Mouse (Mus musculus) MEL (cell line): ENCODE measurements around the gene Necab3. TPM values are rescaled to one million over a fixed set of nuclear protein-coding genes. Genes with fewer than 3 reads are reported as not detected.

Experiments
- DNase-seq: peaks from one replicate; pipeline ENCODE4 v3.0.0; 2011; ENCODE audit warnings: low read depth, low spot score
- H3K27ac ChIP-seq: 2 replicates; pipeline ENCODE4 v1.5.1; 2012; ENCODE audit warnings: low read depth, mild to moderate bottlenecking, control low read depth, low read length, moderate library complexity; ENCODE audit not compliant: control insufficient read depth
- H3K27me3 ChIP-seq, 2 experiments: fragments of 150-350 bp in 1 of 2; sonication (generic) in 1 of 2; 2 replicates each; pipeline ENCODE4 v1.6.1; 2012; ENCODE audit warnings: low read length in 2 of 2, mild to moderate bottlenecking in 2 of 2, improper control_type of control experiment in 1 of 2, moderate library complexity in 1 of 2; ENCODE audit not compliant: insufficient read depth in 2 of 2, control insufficient read depth in 1 of 2
- H3K36me3 ChIP-seq, 2 experiments: 2 replicates each; pipeline ENCODE4 v1.6.1; 2012 to 2014; ENCODE audit warnings: low read length in 2 of 2, improper control_type of control experiment in 1 of 2, inconsistent platforms in 1 of 2, mild to moderate bottlenecking in 1 of 2; ENCODE audit not compliant: insufficient read depth in 2 of 2, control insufficient read depth in 1 of 2
- H3K4me1 ChIP-seq, 2 experiments: fragments of 150-350 bp in 1 of 2; sonication (generic) in 1 of 2; 2 replicates each; pipeline ENCODE4 v1.6.1; 2012; ENCODE audit warnings: low read length in 2 of 2, improper control_type of control experiment in 1 of 2, mild to moderate bottlenecking in 1 of 2; ENCODE audit not compliant: insufficient read depth in 2 of 2, control insufficient read depth in 1 of 2
- H3K4me3 ChIP-seq, 2 experiments: fragments of 150-350 bp in 1 of 2; sonication (generic) in 1 of 2; 2 replicates each; pipeline ENCODE4 v1.5.1; 2012; ENCODE audit warnings: low read depth in 2 of 2, low read length in 2 of 2, mild to moderate bottlenecking in 2 of 2, moderate library complexity in 2 of 2, control low read depth in 1 of 2, improper control_type of control experiment in 1 of 2; ENCODE audit not compliant: control insufficient read depth in 1 of 2, insufficient read depth in 1 of 2
- H3K79me2 ChIP-seq: 2 replicates; pipeline ENCODE4 v1.6.1; 2012; ENCODE audit warnings: mild to moderate bottlenecking, low read length, moderate library complexity; ENCODE audit not compliant: control insufficient read depth, poor library complexity, insufficient read depth
- H3K9ac ChIP-seq: 2 replicates; pipeline ENCODE4 v1.6.1; 2012; ENCODE audit warnings: low read depth, mild to moderate bottlenecking, control low read depth, low read length, moderate library complexity; ENCODE audit not compliant: control insufficient read depth, poor library complexity, severe bottlenecking
- H3K9me3 ChIP-seq: fragments of 150-350 bp; sonication (generic); replicated peaks from 2 replicates; pipeline ENCODE4 v1.6.1; 2012; ENCODE audit warnings: mild to moderate bottlenecking, low read length, improper control_type of control experiment, moderate library complexity; ENCODE audit not compliant: insufficient read depth
- BHLHE40 ChIP-seq: IDR thresholded peaks from 2 replicates; pipeline ENCODE4 v1.6.1; 2012; ENCODE audit warnings: low read depth, mild to moderate bottlenecking, inconsistent platforms, low read length, improper control_type of control experiment, borderline replicate concordance
- CHD1 ChIP-seq: IDR thresholded peaks from 2 replicates; pipeline ENCODE4 v1.6.1; 2012; ENCODE audit warnings: low read depth, mild to moderate bottlenecking, inconsistent platforms, low read length, improper control_type of control experiment
- CTCF ChIP-seq, 3 experiments: IDR thresholded peaks in 2 of 3; conservative IDR thresholded peaks in 1 of 3; 2 replicates each; pipeline ENCODE4 v1.5.1; 2011 to 2012; ENCODE audit warnings: low read length in 3 of 3, low read depth in 2 of 3, mild to moderate bottlenecking in 2 of 3, improper control_type of control experiment in 1 of 3, inconsistent platforms in 1 of 3, mixed read lengths in 1 of 3, moderate library complexity in 1 of 3; ENCODE audit not compliant: control insufficient read depth in 1 of 3, insufficient read depth in 1 of 3, poor library complexity in 1 of 3, severe bottlenecking in 1 of 3
- EP300 ChIP-seq, 2 experiments: IDR thresholded peaks; 2 replicates each; pipeline ENCODE4 v1.6.1; 2011; ENCODE audit warnings: improper control_type of control experiment in 2 of 2, low read length in 2 of 2, low read depth in 1 of 2, mild to moderate bottlenecking in 1 of 2
- ETS1 ChIP-seq: IDR thresholded peaks from 2 replicates; pipeline ENCODE4 v1.6.1; 2012; ENCODE audit warnings: low read depth, mild to moderate bottlenecking, inconsistent platforms, low read length, improper control_type of control experiment, moderate library complexity
- GABPA ChIP-seq: IDR thresholded peaks from 2 replicates; pipeline ENCODE4 v1.6.1; 2012; ENCODE audit warnings: low read depth, mild to moderate bottlenecking, inconsistent platforms, low read length, improper control_type of control experiment, moderate library complexity
- KAT2A ChIP-seq: conservative IDR thresholded peaks from 2 replicates; pipeline ENCODE4 v1.6.1; 2012; ENCODE audit warnings: low read depth, low read length, improper control_type of control experiment, inconsistent platforms
- MAX ChIP-seq: IDR thresholded peaks from 2 replicates; pipeline ENCODE4 v1.6.1; 2011; ENCODE audit warnings: low read length, improper control_type of control experiment
- MAZ ChIP-seq: IDR thresholded peaks from 2 replicates; pipeline ENCODE4 v1.6.1; 2012; ENCODE audit warnings: low read depth, mild to moderate bottlenecking, inconsistent platforms, low read length, improper control_type of control experiment
- MEF2A ChIP-seq: IDR thresholded peaks from 2 replicates; pipeline ENCODE4 v1.6.1; 2014; ENCODE audit warnings: low read depth, mild to moderate bottlenecking, inconsistent platforms, low read length, improper control_type of control experiment; ENCODE audit not compliant: poor library complexity, insufficient replicate concordance, severe bottlenecking; ENCODE audit errors: extremely low read depth
- MYB ChIP-seq: IDR thresholded peaks from 2 replicates; pipeline ENCODE4 v1.6.1; 2011; ENCODE audit warnings: mild to moderate bottlenecking, low read depth, low read length, improper control_type of control experiment
- MYC ChIP-seq: IDR thresholded peaks from 2 replicates; pipeline ENCODE4 v1.6.1; 2011; ENCODE audit warnings: low read depth, mild to moderate bottlenecking, low read length, improper control_type of control experiment, moderate library complexity
- POLR2AphosphoS5 ChIP-seq: IDR thresholded peaks from 2 replicates; pipeline ENCODE4 v1.6.1; 2012; ENCODE audit warnings: low read depth, borderline replicate concordance, mild to moderate bottlenecking, inconsistent platforms, low read length, moderate library complexity, mixed read lengths
- RCOR1 ChIP-seq: IDR thresholded peaks from 2 replicates; pipeline ENCODE4 v1.6.1; 2012; ENCODE audit warnings: low read depth, mild to moderate bottlenecking, inconsistent platforms, low read length, improper control_type of control experiment
- SMC3 ChIP-seq: IDR thresholded peaks from 2 replicates; pipeline ENCODE4 v1.6.1; 2011; ENCODE audit warnings: low read depth, low read length, improper control_type of control experiment
- TCF12 ChIP-seq: IDR thresholded peaks from 2 replicates; pipeline ENCODE4 v1.6.1; 2014; ENCODE audit warnings: low read depth, mild to moderate bottlenecking, inconsistent platforms, low read length, improper control_type of control experiment, moderate library complexity
- UBTF ChIP-seq: IDR thresholded peaks from 2 replicates; pipeline ENCODE4 v1.6.1; 2012; ENCODE audit warnings: low read depth, mild to moderate bottlenecking, inconsistent platforms, low read length, improper control_type of control experiment, moderate library complexity, borderline replicate concordance; ENCODE audit not compliant: insufficient read depth
- USF1 ChIP-seq: IDR thresholded peaks from 2 replicates; pipeline ENCODE4 v1.6.1; 2014; ENCODE audit warnings: low read depth, mild to moderate bottlenecking, inconsistent platforms, low read length, improper control_type of control experiment, moderate library complexity
- USF2 ChIP-seq, 2 experiments: IDR thresholded peaks; 2 replicates each; pipeline ENCODE4 v1.6.1; 2011 to 2012; ENCODE audit warnings: improper control_type of control experiment in 2 of 2, low read length in 2 of 2, borderline replicate concordance in 1 of 2, inconsistent platforms in 1 of 2, low read depth in 1 of 2, mild to moderate bottlenecking in 1 of 2; ENCODE audit not compliant: insufficient read depth in 1 of 2
- ZMIZ1 ChIP-seq: IDR thresholded peaks from 2 replicates; pipeline ENCODE4 v1.6.1; 2012; ENCODE audit warnings: low read depth, mild to moderate bottlenecking, inconsistent platforms, low read length, improper control_type of control experiment, moderate library complexity
- ZNF384 ChIP-seq: IDR thresholded peaks from 2 replicates; pipeline ENCODE4 v1.6.1; 2012; ENCODE audit warnings: low read depth, mild to moderate bottlenecking, inconsistent platforms, low read length, improper control_type of control experiment
- polyA plus RNA-seq, 2 experiments: library from polyadenylated mRNA; stranded (reverse) in 1 of 2; unstranded in 1 of 2; fragments of >175 nt in 1 of 2; fragments of >200 nt in 1 of 2; gene quantifications; 2 replicates each; pipeline versions ENCODE4 v1.2.1 to v1.2.4; 2012; ENCODE audit warnings: low replicate concordance in 2 of 2, low read depth in 1 of 2; ENCODE audit not compliant: insufficient read length in 2 of 2, insufficient read depth in 1 of 2, missing spikeins in 1 of 2
- total RNA-seq: library from RNA; depleted of rRNA; stranded (reverse); fragments of 300-350 nt; gene quantifications from 2 replicates; pipeline ENCODE4 v1.2.3, GENCODE M21; 2012

Necab3 gene
- total and polyA plus RNA-seq, 3 experiments, result 4.0 to 12.1 TPM; not detected in 1

DNA sequence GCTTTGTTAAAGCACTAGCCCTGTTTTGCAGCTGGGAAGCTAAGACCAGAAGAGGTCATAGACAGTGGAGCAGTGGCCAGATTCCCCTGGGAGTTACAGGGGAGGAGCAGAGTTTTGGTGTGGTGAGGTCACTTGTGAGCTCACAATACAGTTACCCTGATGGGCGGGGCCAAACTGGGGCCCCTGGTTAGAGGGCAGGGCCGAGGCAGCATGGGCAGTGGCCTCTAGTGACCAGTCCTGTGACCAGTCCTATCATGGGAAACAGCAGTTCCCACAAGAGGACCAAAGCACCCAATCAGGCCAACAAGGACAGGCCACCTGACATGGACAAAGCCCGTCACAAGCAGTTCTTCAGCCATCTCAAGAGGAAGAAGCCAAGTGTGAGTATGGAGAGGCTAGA lies 10.0 kb downstream of the Necab3 start:
- Histone ChIP-seq H3K36me3 (no peaks in the 10 kb centered on the region; a peak in 1 of 4 replicates), H3K9me3 (no peaks in the 10 kb centered on the region), H3K4me1 (no peaks in the 10 kb centered on the region), H3K79me2 (no peaks in the 10 kb centered on the region), H3K27me3 (no peaks in the 10 kb centered on the region), H3K9ac (no peak overlapping the region), H3K4me3 (no peak overlapping the region), H3K27ac (no peak overlapping the region)
- TF ChIP-seq ZNF384 (no peak), TCF12 (no peak)
- no peak for DNase-seq

DNA sequence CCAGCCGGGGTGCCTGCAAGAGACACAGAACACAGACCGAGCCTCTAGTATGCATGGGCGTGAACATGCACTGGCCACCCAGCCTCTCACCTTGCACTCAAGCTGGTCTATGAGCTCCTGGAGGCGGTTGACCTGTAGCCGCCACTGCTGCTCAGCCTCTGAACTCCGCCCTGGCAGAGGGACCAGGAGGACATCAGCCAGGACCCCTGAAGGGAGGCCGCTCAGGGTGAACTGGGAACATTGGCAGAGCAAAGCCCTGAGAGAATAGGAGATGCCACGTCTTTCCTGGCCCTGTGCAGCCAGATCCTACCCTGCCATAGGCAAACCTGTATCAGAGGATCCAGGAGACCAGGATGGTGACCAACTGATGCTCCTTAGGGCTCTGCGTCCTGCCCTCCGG lies 12.0 kb downstream of the Necab3 start, which contains the start of gene 1700003F12Rik:
TSS of gene 1700003F12Rik (plus strand) at position 375 of the 400 bp plus-strand sequence.
- DNase-seq, result no peak
- TF ChIP-seq SMC3, result no peak
- TF ChIP-seq ZMIZ1, result no peak
- no peak for TF ChIP-seq MAZ
- TF ChIP-seq CTCF (IDR thresholded peaks at IDR 0.05 in 2 of 3, conservative IDR thresholded peaks at IDR 0.05 in 1 of 3; ENCODE audit: control insufficient read depth in 1 of 3, insufficient read depth in 1 of 3, low read depth in 2 of 3, low read length in 3 of 3, poor library complexity in 1 of 3, severe bottlenecking in 1 of 3), result no peak
- Histone ChIP-seq H3K4me1 (no peaks in the 10 kb centered on the region), H3K36me3 (peaks cover 0 to 2% of the 10 kb centered on the region in 2 experiments; a peak in 1 of 4 replicates), H3K27ac (no peak within 1 kb of the TSS), H3K9ac (no peak within 1 kb of the TSS), H3K4me3 (no peak within 1 kb of the TSS), H3K9me3 (no peaks in the 10 kb centered on the region), H3K27me3 (no peaks in the 10 kb centered on the region), H3K79me2 (no peaks in the 10 kb centered on the region)

DNA sequence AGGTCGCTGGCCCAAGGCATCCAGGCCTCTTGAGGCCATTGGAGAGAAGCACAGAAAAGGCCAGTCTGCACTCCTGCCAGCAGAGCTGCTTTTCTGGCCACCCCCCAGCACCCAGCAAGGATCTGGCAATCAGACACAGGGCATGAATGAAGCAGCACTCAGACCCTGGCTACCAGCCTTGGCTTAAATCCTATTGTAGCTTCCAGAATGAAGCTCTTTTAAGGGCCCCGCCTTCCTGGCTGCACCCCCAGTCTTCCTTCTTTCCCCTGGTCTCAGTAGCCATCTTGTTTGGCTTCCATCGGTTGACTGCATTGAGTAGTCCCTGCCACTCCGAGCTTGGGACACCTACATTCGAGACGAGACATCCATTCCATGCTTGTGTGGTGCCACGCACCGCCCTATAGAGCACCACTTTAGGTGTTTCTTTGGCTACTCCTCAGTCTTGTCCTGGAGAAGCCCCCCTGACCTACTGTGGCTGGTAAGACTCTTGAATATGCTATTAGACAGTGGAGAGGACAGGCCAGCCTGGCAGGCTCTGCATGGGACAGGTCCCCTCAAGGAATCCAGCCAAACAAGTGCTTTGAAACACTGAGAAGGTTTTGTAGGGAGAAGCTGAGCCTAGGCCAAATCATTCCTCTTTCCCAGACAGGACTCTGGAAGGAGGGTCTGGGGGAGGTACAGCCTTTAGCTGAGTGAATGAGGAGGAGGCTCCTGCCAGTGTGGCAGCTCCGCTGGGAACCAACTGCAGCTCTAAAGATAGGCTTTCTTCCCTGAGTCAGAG lies 14.9 kb downstream of the Necab3 start:
- DNase-seq, result no peak
- H3K4me3 ChIP-seq, result no peak overlapping the region
- no peak for TF ChIP-seq MYB
- no peak for TF ChIP-seq MAX
- TF ChIP-seq ETS1, result no peak
- no peak for TF ChIP-seq USF1
- no peak for TF ChIP-seq TCF12
- TF ChIP-seq RCOR1, result no peak
- no peak for TF ChIP-seq GABPA
- TF ChIP-seq USF2 (IDR thresholded peaks at IDR 0.05; ENCODE audit: borderline replicate concordance in 1 of 2, insufficient read depth in 1 of 2, low read depth in 1 of 2, low read length in 2 of 2), result no peak
- no peak for TF ChIP-seq POLR2AphosphoS5
- TF ChIP-seq MYC, result no peak
- TF ChIP-seq KAT2A, result no peak
- TF ChIP-seq MAZ, result no peak
- TF ChIP-seq UBTF, result no peak
- TF ChIP-seq EP300 (IDR thresholded peaks at IDR 0.05; ENCODE audit: low read depth in 1 of 2, low read length in 2 of 2), result no peak
- TF ChIP-seq BHLHE40, result no peak
- TF ChIP-seq MEF2A, result no peak
- no peak for TF ChIP-seq CTCF (IDR thresholded peaks at IDR 0.05 in 2 of 3, conservative IDR thresholded peaks at IDR 0.05 in 1 of 3; ENCODE audit: control insufficient read depth in 1 of 3, insufficient read depth in 1 of 3, low read depth in 2 of 3, low read length in 3 of 3, poor library complexity in 1 of 3, severe bottlenecking in 1 of 3)
- no peak for TF ChIP-seq CHD1
- TF ChIP-seq, all 39 proteins: peak for 0
- Histone ChIP-seq H3K79me2 (no peaks in the 10 kb centered on the region), H3K9ac (no peak overlapping the region), H3K4me1 (peaks cover 0 to 3% of the 10 kb centered on the region in 2 experiments; a peak in 2 of 4 replicates), H3K36me3 (peaks cover 2 to 3% of the 10 kb centered on the region in 2 experiments; a peak in 3 of 4 replicates), H3K27ac (no peak overlapping the region), H3K27me3 (no peaks in the 10 kb centered on the region), H3K9me3 (no peaks in the 10 kb centered on the region)
